Mouse (Mus musculus) midbrain, embryonic 13.5 days (tissue): ENCODE measurements around the gene Mcrip1. TPM values are rescaled to one million over a fixed set of nuclear protein-coding genes. Genes with fewer than 3 reads are reported as not detected.

Experiments
- ATAC-seq: fragments of 200-750 bp; cut with Nextera tagmentation; 2 replicates; pipeline ENCODE4 v1.8.0; 2017; ENCODE audit warnings: mild to moderate bottlenecking, moderate TSS enrichment, moderate library complexity
- H3K27ac ChIP-seq: fragments of 300-500 bp; sonication (generic); 2 replicates; pipeline ENCODE4 v1.5.1; 2015; ENCODE audit warnings: inconsistent platforms, mild to moderate bottlenecking, moderate library complexity
- H3K27me3 ChIP-seq: fragments of 300-500 bp; sonication (generic); 2 replicates; pipeline ENCODE4 v1.6.1; 2015; ENCODE audit warnings: mild to moderate bottlenecking, inconsistent platforms
- H3K36me3 ChIP-seq: fragments of 300-500 bp; sonication (generic); 2 replicates; pipeline ENCODE4 v1.6.1; 2015; ENCODE audit warnings: mild to moderate bottlenecking, inconsistent platforms
- H3K4me1 ChIP-seq: fragments of 300-500 bp; sonication (generic); replicated peaks from 2 replicates; pipeline ENCODE4 v1.6.1; 2015; ENCODE audit warnings: inconsistent platforms
- H3K4me2 ChIP-seq: fragments of 300-500 bp; sonication (generic); replicated peaks from 2 replicates; pipeline ENCODE4 v1.6.1; 2015; ENCODE audit warnings: moderate library complexity, mild to moderate bottlenecking, inconsistent platforms
- H3K4me3 ChIP-seq: fragments of 300-500 bp; sonication (generic); replicated peaks from 2 replicates; pipeline ENCODE4 v1.5.1; 2015; ENCODE audit warnings: mild to moderate bottlenecking, inconsistent platforms
- H3K9ac ChIP-seq: fragments of 300-500 bp; sonication (generic); replicated peaks from 2 replicates; pipeline ENCODE4 v1.6.1; 2015; ENCODE audit warnings: mild to moderate bottlenecking, inconsistent platforms
- H3K9me3 ChIP-seq: fragments of 300-500 bp; sonication (generic); 2 replicates; pipeline ENCODE4 v1.6.1; 2016; ENCODE audit warnings: mild to moderate bottlenecking, inconsistent platforms
- WGBS: fragments of 180-500 bp; shearing (Covaris S2); methylation state at CpG from one replicate; pipeline ENCODE4 v1.1.7; 2015; 5-methylcytosine and 5-hydroxymethylcytosine counted together
- polyA plus RNA-seq: library from polyadenylated mRNA; unstranded; fragments of >200 nt; fragmentation: Nextera tagmentation; extraction: Ambion mirVana; gene quantifications from 2 replicates; pipeline ENCODE4 v1.2.1, GENCODE M21; 2015

The Mcrip1 gene
- polyA plus RNA-seq, 1 experiment from 2014 or later = 240 TPM

- Histone ChIP-seq H3K4me1 (peaks cover 23% of the 10 kb centered on the region), H3K27ac (no peak overlapping the region), H3K36me3 (no peaks in the 10 kb centered on the region), H3K9me3 (no peaks in the 10 kb centered on the region), H3K4me2 (no peak overlapping the region), H3K4me3 (no peak overlapping the region), H3K27me3 (peaks cover 34% of the 10 kb centered on the region), H3K9ac (no peak overlapping the region)
- no peak for ATAC-seq
- 85% methylated on average over 3 of the region's 3 CpGs for WGBS
Observed at GRCm38 (mm10) chr11:120535804-120536203, 13.7 kb downstream of the Mcrip1 start.

GRCm38 (mm10) chr11:120535145-120535544 lies 14.4 kb downstream of the Mcrip1 start:
- ATAC-seq = no peak
- Histone ChIP-seq H3K27me3 (peaks cover 41% of the 10 kb centered on the region), H3K4me2 (no peak overlapping the region), H3K27ac (no peak overlapping the region), H3K4me3 (no peak overlapping the region), H3K9ac (no peak overlapping the region), H3K4me1 (peaks cover 30% of the 10 kb centered on the region), H3K36me3 (no peaks in the 10 kb centered on the region), H3K9me3 (no peaks in the 10 kb centered on the region)
- 90% methylated on average over 3 of the region's 3 CpGs for WGBS

GRCm38 (mm10) chr11:120534093-120534492 lies 15.4 kb downstream of the Mcrip1 start:
- H3K4me1 ChIP-seq = peaks cover 20% of the 10 kb centered on the region
- 85% methylated on average over 8 of the region's 8 CpGs for WGBS
- peaks cover 51% of the 10 kb centered on the region for H3K27me3 ChIP-seq
- H3K9ac ChIP-seq = no peak overlapping the region
- no peak overlapping the region for H3K4me3 ChIP-seq
- no peaks in the 10 kb centered on the region for H3K9me3 ChIP-seq
- no peak for ATAC-seq
- no peaks in the 10 kb centered on the region for H3K36me3 ChIP-seq
- no peak overlapping the region for H3K27ac ChIP-seq
- no peak overlapping the region for H3K4me2 ChIP-seq

- 28% methylated on average over 9 of the region's 9 CpGs for WGBS
- H3K36me3 ChIP-seq = no peaks in the 10 kb centered on the region
- H3K9ac ChIP-seq = no peak overlapping the region
- no peak overlapping the region for H3K4me3 ChIP-seq
- H3K9me3 ChIP-seq = no peaks in the 10 kb centered on the region
- ATAC-seq = no peak
- H3K27me3 ChIP-seq = peaks cover 70% of the 10 kb centered on the region
- H3K27ac ChIP-seq = no peak overlapping the region
- no peak overlapping the region for H3K4me2 ChIP-seq
- H3K4me1 ChIP-seq = peaks cover 10% of the 10 kb centered on the region
Observed at GRCm38 (mm10) chr11:120531646-120532045, 17.9 kb downstream of the Mcrip1 start.

- Histone ChIP-seq H3K27ac (no peak within 1 kb of the TSS), H3K27me3 (peaks cover 70% of the 10 kb centered on the region), H3K36me3 (no peaks in the 10 kb centered on the region), H3K4me1 (peaks cover 10% of the 10 kb centered on the region), H3K4me2 (peak within 1 kb of the TSS; percentile 56), H3K9ac (no peak within 1 kb of the TSS), H3K9me3 (no peaks in the 10 kb centered on the region), H3K4me3 (peak within 1 kb of the TSS; percentile 29)
- 0 out of 2 replicates have a peak, but pooled peaks have one; percentile 17 for ATAC-seq
- 7% methylated on average over 59 of the region's 62 CpGs for WGBS
Observed at GRCm38 (mm10) chr11:120530085-120530964, 19.2 kb downstream of the Mcrip1 start, which contains the start of gene Gcgr. Gene Gcgr, plus strand, starts transcription at chr11:120530699.

- Histone ChIP-seq H3K4me2 (no peak overlapping the region), H3K36me3 (no peaks in the 10 kb centered on the region), H3K27ac (no peak overlapping the region), H3K27me3 (peaks cover 67% of the 10 kb centered on the region), H3K4me1 (peaks cover 10% of the 10 kb centered on the region), H3K9me3 (no peaks in the 10 kb centered on the region), H3K9ac (no peak overlapping the region), H3K4me3 (no peak overlapping the region)
- 50% methylated on average over 4 of the region's 4 CpGs for WGBS
- no peak for ATAC-seq
Observed at GRCm38 (mm10) chr11:120528903-120529302, 20.6 kb downstream of the Mcrip1 start.

GRCm38 (mm10) chr11:120527690-120528354 lies 21.7 kb downstream of the Mcrip1 start:
- H3K4me3 ChIP-seq = no peak overlapping the region
- H3K27ac ChIP-seq = no peak overlapping the region
- H3K9me3 ChIP-seq = no peaks in the 10 kb centered on the region
- H3K36me3 ChIP-seq = no peaks in the 10 kb centered on the region
- peaks cover 56% of the 10 kb centered on the region for H3K27me3 ChIP-seq
- WGBS = 84% methylated on average over 9 of the region's 9 CpGs
- no peak overlapping the region for H3K9ac ChIP-seq
- H3K4me2 ChIP-seq = no peak overlapping the region
- H3K4me1 ChIP-seq = peaks cover 10% of the 10 kb centered on the region
- no peak for ATAC-seq

GRCm38 (mm10) chr11:120525959-120526358 lies 23.6 kb downstream of the Mcrip1 start:
- Histone ChIP-seq H3K4me3 (no peak overlapping the region), H3K9ac (no peak overlapping the region), H3K27ac (no peak overlapping the region), H3K4me1 (peaks cover 9% of the 10 kb centered on the region), H3K9me3 (no peaks in the 10 kb centered on the region), H3K27me3 (peaks cover 37% of the 10 kb centered on the region), H3K4me2 (no peak overlapping the region), H3K36me3 (no peaks in the 10 kb centered on the region)
- ATAC-seq = no peak
- WGBS = 80% methylated on average over 2 of the region's 2 CpGs

GRCm38 (mm10) chr11:120522581-120522980 lies 26.9 kb downstream of the Mcrip1 start:
- ATAC-seq = no peak
- Histone ChIP-seq H3K4me2 (no peak overlapping the region), H3K9me3 (no peaks in the 10 kb centered on the region), H3K9ac (no peak overlapping the region), H3K4me1 (no peaks in the 10 kb centered on the region), H3K27me3 (peaks cover 3% of the 10 kb centered on the region), H3K4me3 (no peak overlapping the region), H3K36me3 (no peaks in the 10 kb centered on the region), H3K27ac (no peak overlapping the region)
- 84% methylated on average over 8 of the region's 8 CpGs for WGBS

- H3K4me2 ChIP-seq = no peak overlapping the region
- no peak for ATAC-seq
- no peaks in the 10 kb centered on the region for H3K9me3 ChIP-seq
- no peaks in the 10 kb centered on the region for H3K36me3 ChIP-seq
- WGBS = 85% methylated on average over 5 of the region's 5 CpGs
- no peak overlapping the region for H3K4me3 ChIP-seq
- H3K27ac ChIP-seq = no peak overlapping the region
- H3K9ac ChIP-seq = no peak overlapping the region
- H3K27me3 ChIP-seq = no peaks in the 10 kb centered on the region
- H3K4me1 ChIP-seq = no peaks in the 10 kb centered on the region
Observed at GRCm38 (mm10) chr11:120520967-120521540, 28.5 kb downstream of the Mcrip1 start.

GRCm38 (mm10) chr11:120520498-120520897 lies 29.0 kb downstream of the Mcrip1 start:
- Histone ChIP-seq H3K27me3 (no peaks in the 10 kb centered on the region), H3K4me3 (no peak overlapping the region), H3K4me1 (no peaks in the 10 kb centered on the region), H3K9ac (no peak overlapping the region), H3K9me3 (no peaks in the 10 kb centered on the region), H3K27ac (no peak overlapping the region), H3K4me2 (no peak overlapping the region), H3K36me3 (no peaks in the 10 kb centered on the region)
- ATAC-seq = no peak
- WGBS = 84% methylated on average over 9 of the region's 9 CpGs

- Histone ChIP-seq H3K36me3 (no peaks in the 10 kb centered on the region), H3K9ac (0 out of 2 replicates have a peak overlapping the region, but pooled peaks have one; percentile 2), H3K27me3 (no peaks in the 10 kb centered on the region), H3K4me3 (no peak overlapping the region), H3K4me1 (no peaks in the 10 kb centered on the region), H3K27ac (no peak overlapping the region), H3K4me2 (no peak overlapping the region), H3K9me3 (no peaks in the 10 kb centered on the region)
- 58% methylated on average over 9 of the region's 9 CpGs for WGBS
- ATAC-seq = no peak
Observed at GRCm38 (mm10) chr11:120519738-120520137, 29.8 kb downstream of the Mcrip1 start.
